Mouse (Mus musculus) liver, adult 2 months (tissue): Measurements from ENCODE around the gene 4930519G04Rik.

ENCODE experiments used
- CTCF ChIP-seq: fragments of 200-500 bp; IDR thresholded peaks from 2 replicates; pipeline ENCODE4 v1.5.1; 2011; ENCODE audit warnings: low read depth, low read length, control low read depth
- POLR2A ChIP-seq: fragments of 200-500 bp; IDR thresholded peaks from 2 replicates; pipeline ENCODE4 v1.6.1; 2011; ENCODE audit warnings: low read length, control low read depth; ENCODE audit not compliant: insufficient read depth; ENCODE audit errors: extremely low read depth

- TF ChIP-seq POLR2A = no peak
- no peak for TF ChIP-seq CTCF
Measured at GRCm38 (mm10) chr5:114806636-114807035, 46.8 kb upstream of the 4930519G04Rik start.
